Mouse (Mus musculus): Measurements from ENCODE around the gene A030005L19Rik. TPM values are rescaled to one million over a fixed set of nuclear protein-coding genes. Genes with fewer than 3 reads are reported as not detected.
"Not testable (repeated sequence)": the region's sequence is repeated elsewhere in the genome, so short reads cannot be mapped to it uniquely, and the experiment has no call there.

The A030005L19Rik gene
- polyA plus RNA-seq, 1 experiment from 2014 or later = not detected

GRCm38 (mm10) chr1:82924650-82925049, 11.5 kb downstream of the A030005L19Rik start, which contains the start of gene A030014E15Rik:
TSS of gene A030014E15Rik (plus strand) at chr1:82924917.
- no peak for DNase-seq (ENCODE audit: low spot score)
- Histone ChIP-seq H3K36me3 (ENCODE audit: control insufficient read depth, insufficient read depth, low read length) (no peaks in the 10 kb centered on the region), H3K27me3 (replicated peaks; ENCODE audit: control insufficient read depth, insufficient read depth, low read length) (no peaks in the 10 kb centered on the region), H3K9ac (ENCODE audit: low read length) (no peak within 1 kb of the TSS), H3K4me1 (replicated peaks; ENCODE audit: control insufficient read depth, insufficient read depth, low read length) (no peaks in the 10 kb centered on the region), H3K4me3 (ENCODE audit: low read depth, low read length) (no peak within 1 kb of the TSS), H3K27ac (ENCODE audit: low read depth) (no peak within 1 kb of the TSS), H3K4me2 (ENCODE audit: low read length) (no peak within 1 kb of the TSS), H3K9me3 (ENCODE audit: control insufficient read depth, low read length) (no peaks in the 10 kb centered on the region)
- ATAC-seq (replicated peaks; ENCODE audit: low FRiP score, low TSS enrichment, low read depth) = no peak
- WGBS = 73% methylated on average over 6 of the region's 6 CpGs

- not testable (repeated sequence) for H3K4me2 ChIP-seq (ENCODE audit: low read length); H3K9ac ChIP-seq (ENCODE audit: low read length); H3K27ac ChIP-seq (ENCODE audit: low read depth); H3K4me3 ChIP-seq (ENCODE audit: low read depth, low read length); H3K36me3 ChIP-seq (ENCODE audit: control insufficient read depth, insufficient read depth, low read length); H3K9me3 ChIP-seq (ENCODE audit: control insufficient read depth, low read length); H3K4me1 ChIP-seq (replicated peaks; ENCODE audit: control insufficient read depth, insufficient read depth, low read length); DNase-seq (ENCODE audit: low spot score); H3K27me3 ChIP-seq (replicated peaks; ENCODE audit: control insufficient read depth, insufficient read depth, low read length); ATAC-seq (replicated peaks; ENCODE audit: low FRiP score, low TSS enrichment, low read depth)
- WGBS = 84% methylated on average over 2 of the region's 3 CpGs
Measured at GRCm38 (mm10) chr1:82930558-82930957, 17.4 kb downstream of the A030005L19Rik start.

- not testable (repeated sequence) for H3K27me3 ChIP-seq (replicated peaks; ENCODE audit: control insufficient read depth, insufficient read depth, low read length); ATAC-seq (replicated peaks; ENCODE audit: low FRiP score, low TSS enrichment, low read depth); H3K4me2 ChIP-seq (ENCODE audit: low read length); DNase-seq (ENCODE audit: low spot score); H3K9me3 ChIP-seq (ENCODE audit: control insufficient read depth, low read length); H3K27ac ChIP-seq (ENCODE audit: low read depth); H3K9ac ChIP-seq (ENCODE audit: low read length); H3K4me1 ChIP-seq (replicated peaks; ENCODE audit: control insufficient read depth, insufficient read depth, low read length); H3K4me3 ChIP-seq (ENCODE audit: low read depth, low read length); H3K36me3 ChIP-seq (ENCODE audit: control insufficient read depth, insufficient read depth, low read length)
- WGBS = no CpG with 5 or more reads among the region's 6 CpGs
Measured at GRCm38 (mm10) chr1:82931326-82931725, 18.2 kb downstream of the A030005L19Rik start, which contains the start of gene Gm6217. TSS of gene Gm6217 (minus strand) at chr1:82931399.

- WGBS = 94% methylated on average over 5 of the region's 5 CpGs
- ATAC-seq (replicated peaks; ENCODE audit: low FRiP score, low TSS enrichment, low read depth) = no peak
Measured at GRCm38 (mm10) chr1:82938666-82939065, 25.5 kb downstream of the A030005L19Rik start.

GRCm38 (mm10) chr1:82942505-82942904, 29.4 kb downstream of the A030005L19Rik start:
- not testable (repeated sequence) for H3K4me2 ChIP-seq (ENCODE audit: low read length); H3K9ac ChIP-seq (ENCODE audit: low read length); H3K4me1 ChIP-seq (replicated peaks; ENCODE audit: control insufficient read depth, insufficient read depth, low read length); H3K9me3 ChIP-seq (ENCODE audit: control insufficient read depth, low read length); H3K4me3 ChIP-seq (ENCODE audit: low read depth, low read length); H3K27ac ChIP-seq (ENCODE audit: low read depth); H3K27me3 ChIP-seq (replicated peaks; ENCODE audit: control insufficient read depth, insufficient read depth, low read length); ATAC-seq (replicated peaks; ENCODE audit: low FRiP score, low TSS enrichment, low read depth); DNase-seq (ENCODE audit: low spot score); H3K36me3 ChIP-seq (ENCODE audit: control insufficient read depth, insufficient read depth, low read length)
- 85% methylated on average over 1 of the region's 2 CpGs for WGBS

More at GRCm38 (mm10) chr1:82938666-82939065, 25.5 kb downstream of the A030005L19Rik start:
- Histone ChIP-seq H3K9me3 (ENCODE audit: control insufficient read depth, low read length) (peaks cover 4% of the 10 kb centered on the region; the same call in 1 of the 2 replicates), H3K27me3 (replicated peaks; ENCODE audit: control insufficient read depth, insufficient read depth, low read length) (no peaks in the 10 kb centered on the region), H3K9ac (ENCODE audit: low read length) (no peak overlapping the region), H3K36me3 (ENCODE audit: control insufficient read depth, insufficient read depth, low read length) (no peaks in the 10 kb centered on the region), H3K4me1 (replicated peaks; ENCODE audit: control insufficient read depth, insufficient read depth, low read length) (no peaks in the 10 kb centered on the region), H3K4me2 (ENCODE audit: low read length) (no peak overlapping the region), H3K4me3 (ENCODE audit: low read depth, low read length) (no peak overlapping the region), H3K27ac (ENCODE audit: low read depth) (no peak overlapping the region)
- DNase-seq (ENCODE audit: low spot score) = no peak

GRCm38 (mm10) chr1:82943295-82943694, 30.2 kb downstream of the A030005L19Rik start, which contains the start of gene A030003K21Rik:
TSS of gene A030003K21Rik (minus strand) at chr1:82943388.
- not testable (repeated sequence) for H3K9me3 ChIP-seq (ENCODE audit: control insufficient read depth, low read length); H3K36me3 ChIP-seq (ENCODE audit: control insufficient read depth, insufficient read depth, low read length); H3K4me2 ChIP-seq (ENCODE audit: low read length); ATAC-seq (replicated peaks; ENCODE audit: low FRiP score, low TSS enrichment, low read depth); DNase-seq (ENCODE audit: low spot score); H3K27me3 ChIP-seq (replicated peaks; ENCODE audit: control insufficient read depth, insufficient read depth, low read length); H3K27ac ChIP-seq (ENCODE audit: low read depth); H3K4me1 ChIP-seq (replicated peaks; ENCODE audit: control insufficient read depth, insufficient read depth, low read length); H3K9ac ChIP-seq (ENCODE audit: low read length); H3K4me3 ChIP-seq (ENCODE audit: low read depth, low read length)
- no CpG with 5 or more reads among the region's 6 CpGs for WGBS

GRCm38 (mm10) chr1:82946029-82946428, 32.9 kb downstream of the A030005L19Rik start:
- not testable (repeated sequence) for H3K9ac ChIP-seq (ENCODE audit: low read length); H3K9me3 ChIP-seq (ENCODE audit: control insufficient read depth, low read length); H3K4me1 ChIP-seq (replicated peaks; ENCODE audit: control insufficient read depth, insufficient read depth, low read length); H3K4me3 ChIP-seq (ENCODE audit: low read depth, low read length); ATAC-seq (replicated peaks; ENCODE audit: low FRiP score, low TSS enrichment, low read depth); DNase-seq (ENCODE audit: low spot score); H3K36me3 ChIP-seq (ENCODE audit: control insufficient read depth, insufficient read depth, low read length); H3K4me2 ChIP-seq (ENCODE audit: low read length); H3K27ac ChIP-seq (ENCODE audit: low read depth); H3K27me3 ChIP-seq (replicated peaks; ENCODE audit: control insufficient read depth, insufficient read depth, low read length)
- 88% methylated on average over 1 of the region's 2 CpGs for WGBS

- H3K36me3 ChIP-seq (ENCODE audit: control insufficient read depth, insufficient read depth, low read length) = no peaks in the 10 kb centered on the region
- ATAC-seq (replicated peaks; ENCODE audit: low FRiP score, low TSS enrichment, low read depth) (no peak), DNase-seq (ENCODE audit: low spot score) (no peak)
- H3K4me1 ChIP-seq (replicated peaks; ENCODE audit: control insufficient read depth, insufficient read depth, low read length) = no peaks in the 10 kb centered on the region
- H3K27ac ChIP-seq (ENCODE audit: low read depth) = no peak overlapping the region
- H3K27me3 ChIP-seq (replicated peaks; ENCODE audit: control insufficient read depth, insufficient read depth, low read length) = no peaks in the 10 kb centered on the region
- WGBS = 86% methylated on average over 2 of the region's 2 CpGs
- H3K9me3 ChIP-seq (ENCODE audit: control insufficient read depth, low read length) = no peaks in the 10 kb centered on the region
- H3K9ac ChIP-seq (ENCODE audit: low read length) = no peak overlapping the region
- H3K4me2 ChIP-seq (ENCODE audit: low read length) = no peak overlapping the region
- no peak overlapping the region for H3K4me3 ChIP-seq (ENCODE audit: low read depth, low read length)
Measured at GRCm38 (mm10) chr1:82948601-82949000, 35.5 kb downstream of the A030005L19Rik start.

GRCm38 (mm10) chr1:82955913-82956312, 42.8 kb downstream of the A030005L19Rik start, which contains the start of gene Gm7544:
TSS of gene Gm7544 (minus strand) at chr1:82956013.
- not testable (repeated sequence) for H3K4me1 ChIP-seq (replicated peaks; ENCODE audit: control insufficient read depth, insufficient read depth, low read length); H3K27me3 ChIP-seq (replicated peaks; ENCODE audit: control insufficient read depth, insufficient read depth, low read length); H3K27ac ChIP-seq (ENCODE audit: low read depth); H3K9ac ChIP-seq (ENCODE audit: low read length); ATAC-seq (replicated peaks; ENCODE audit: low FRiP score, low TSS enrichment, low read depth); H3K36me3 ChIP-seq (ENCODE audit: control insufficient read depth, insufficient read depth, low read length); H3K9me3 ChIP-seq (ENCODE audit: control insufficient read depth, low read length); DNase-seq (ENCODE audit: low spot score); H3K4me3 ChIP-seq (ENCODE audit: low read depth, low read length); H3K4me2 ChIP-seq (ENCODE audit: low read length)
